Mouse (Mus musculus) G1E (cell line): ENCODE results near the gene Trim2. TPM values are rescaled to one million over a fixed set of nuclear protein-coding genes. Genes with fewer than 3 reads are reported as not detected.

Source experiments
- ATAC-seq: 2 replicates; pipeline ENCODE4 v1.8.0; 2016; ENCODE audit warnings: mild to moderate bottlenecking; ENCODE audit not compliant: insufficient number of reproducible peaks, poor library complexity, low FRiP score, severe bottlenecking; ENCODE audit errors: extremely low read depth
- DNase-seq: peaks from one replicate; pipeline ENCODE4 v3.0.0; 2012; ENCODE audit warnings: low spot score
- H3K27me3 ChIP-seq: 2 replicates; pipeline ENCODE4 v1.6.1; 2012; ENCODE audit warnings: mild to moderate bottlenecking, low read length, inconsistent platforms; ENCODE audit not compliant: insufficient read depth
- H3K36me3 ChIP-seq: replicated peaks from 2 replicates; pipeline ENCODE3; 2012; ENCODE audit warnings: mild to moderate bottlenecking, inconsistent platforms
- H3K4me1 ChIP-seq: 2 replicates; pipeline ENCODE4 v1.6.1; 2012; ENCODE audit warnings: low read depth, low read length, inconsistent platforms, mixed read lengths; ENCODE audit not compliant: insufficient read depth
- H3K4me3 ChIP-seq: 2 replicates; pipeline ENCODE4 v1.5.1; 2012; ENCODE audit warnings: low read depth, mild to moderate bottlenecking, inconsistent platforms, low read length, moderate library complexity, mixed read lengths
- H3K9me3 ChIP-seq: replicated peaks from 2 replicates; pipeline ENCODE4 v1.6.1; 2012; ENCODE audit warnings: inconsistent platforms
- CTCF ChIP-seq: IDR thresholded peaks from 2 replicates; pipeline ENCODE4 v1.5.1; 2012; ENCODE audit warnings: low read depth, low read length, inconsistent platforms, mixed read lengths
- GATA1 ChIP-seq: IDR thresholded peaks from 2 replicates; pipeline ENCODE4 v1.6.1; 2012; ENCODE audit warnings: borderline replicate concordance, low read length, inconsistent platforms, mixed read lengths
- GATA2 ChIP-seq: IDR thresholded peaks from 2 replicates; pipeline ENCODE4 v1.6.1; 2012; ENCODE audit warnings: low read depth, low read length, inconsistent platforms, borderline replicate concordance
- POLR2AphosphoS5 ChIP-seq: IDR thresholded peaks from 2 replicates; pipeline ENCODE4 v1.6.1; 2012; ENCODE audit warnings: low read depth, low read length, inconsistent platforms; ENCODE audit not compliant: insufficient replicate concordance
- TAL1 ChIP-seq: conservative IDR thresholded peaks from 2 replicates; pipeline ENCODE4 v1.6.1; 2012; ENCODE audit warnings: low read depth, low read length, inconsistent platforms, mixed read lengths
- polyA plus RNA-seq: library from polyadenylated mRNA; stranded (reverse); fragments of >175 nt; gene quantifications from 2 replicates; pipeline ENCODE4 v1.2.3, GENCODE M21; 2012
- total RNA-seq, 2 experiments: library from RNA; stranded (forward) in 1 of 2; stranded (reverse) in 1 of 2; fragments of 200-1000 nt in 1 of 2; fragments of >200 nt in 1 of 2; fragmentation: Nextera tagmentation in 1 of 2; gene quantifications; 2 replicates each; pipeline ENCODE4 v1.2.3; 2014 to 2017

The Trim2 gene
- total and polyA plus RNA-seq, 3 experiments = 0.98 TPM; not detected in 2

GRCm38 (mm10) chr3:84304339-84305009 lies 2.2 kb downstream of the Trim2 start:
- ATAC-seq (no peak), DNase-seq (no peak)
- H3K9me3 ChIP-seq = no peaks in the 10 kb centered on the region
- H3K36me3 ChIP-seq = no peaks in the 10 kb centered on the region
- H3K4me3 ChIP-seq = no peak overlapping the region
- peaks cover 5% of the 10 kb centered on the region; the same call in 1 of the 2 replicates for H3K4me1 ChIP-seq
- TF ChIP-seq CTCF (no peak), GATA2 (no peak), GATA1 (no peak), POLR2AphosphoS5 (no peak), TAL1 (no peak)
- H3K27me3 ChIP-seq = peaks cover 25% of the 10 kb centered on the region

GRCm38 (mm10) chr3:84303395-84303949 lies 3.2 kb downstream of the Trim2 start:
- ATAC-seq (no peak), DNase-seq (no peak)
- H3K4me3 ChIP-seq = no peak overlapping the region
- H3K36me3 ChIP-seq = no peaks in the 10 kb centered on the region
- H3K27me3 ChIP-seq = peaks cover 25% of the 10 kb centered on the region
- H3K4me1 ChIP-seq = peaks cover 5% of the 10 kb centered on the region; the same call in 1 of the 2 replicates
- no peak for TF ChIP-seq TAL1
- TF ChIP-seq CTCF = no peak
- TF ChIP-seq POLR2AphosphoS5 = no peak
- TF ChIP-seq GATA2 = no peak
- TF ChIP-seq GATA1 = no peak
- 0 out of 2 replicates have a peak, but pooled peaks cover 2% of the 10 kb centered on the region for H3K9me3 ChIP-seq

GRCm38 (mm10) chr3:84302273-84302672 lies 4.4 kb downstream of the Trim2 start:
- DNase-seq = no peak
- Histone ChIP-seq H3K27me3 (peaks cover 25% of the 10 kb centered on the region), H3K9me3 (0 out of 2 replicates have a peak, but pooled peaks cover 2% of the 10 kb centered on the region), H3K4me1 (peaks cover 5% of the 10 kb centered on the region; the same call in 1 of the 2 replicates), H3K4me3 (no peak overlapping the region), H3K36me3 (no peaks in the 10 kb centered on the region)
- no peak for ATAC-seq
- TF ChIP-seq CTCF = no peak
- TF ChIP-seq GATA1 = no peak
- TF ChIP-seq TAL1 = no peak
- no peak for TF ChIP-seq GATA2
- TF ChIP-seq POLR2AphosphoS5 = no peak

GRCm38 (mm10) chr3:84301674-84302073 lies 5.0 kb downstream of the Trim2 start:
- H3K36me3 ChIP-seq = no peaks in the 10 kb centered on the region
- peaks cover 5% of the 10 kb centered on the region; the same call in 1 of the 2 replicates for H3K4me1 ChIP-seq
- ATAC-seq (no peak), DNase-seq (no peak)
- peaks cover 23% of the 10 kb centered on the region for H3K27me3 ChIP-seq
- TF ChIP-seq GATA1 (no peak), CTCF (no peak)
- H3K9me3 ChIP-seq = 0 out of 2 replicates have a peak, but pooled peaks cover 2% of the 10 kb centered on the region
- H3K4me3 ChIP-seq = no peak overlapping the region

- no peak for TF ChIP-seq GATA2
- no peak for TF ChIP-seq TAL1
- no peak for TF ChIP-seq POLR2AphosphoS5
- no peak for TF ChIP-seq CTCF
- no peak for TF ChIP-seq GATA1
- H3K36me3 ChIP-seq = no peaks in the 10 kb centered on the region
- H3K4me3 ChIP-seq = no peak overlapping the region
- peaks cover 2% of the 10 kb centered on the region; the same call in 1 of the 2 replicates for H3K27me3 ChIP-seq
- no peak for DNase-seq
- no peaks in the 10 kb centered on the region for H3K4me1 ChIP-seq
- no peak for ATAC-seq
- 0 out of 2 replicates have a peak, but pooled peaks cover 2% of the 10 kb centered on the region for H3K9me3 ChIP-seq
Observed at GRCm38 (mm10) chr3:84298186-84298585, 8.5 kb downstream of the Trim2 start.

GRCm38 (mm10) chr3:84296676-84297075 lies 10.0 kb downstream of the Trim2 start:
- no peak for TF ChIP-seq GATA1
- no peak for TF ChIP-seq POLR2AphosphoS5
- no peak for TF ChIP-seq TAL1
- no peak for TF ChIP-seq GATA2
- no peak for TF ChIP-seq CTCF
- H3K36me3 ChIP-seq = no peaks in the 10 kb centered on the region
- H3K4me3 ChIP-seq = no peak overlapping the region
- DNase-seq (no peak), ATAC-seq (no peak)
- H3K9me3 ChIP-seq = 0 out of 2 replicates have a peak, but pooled peaks cover 2% of the 10 kb centered on the region
- peaks cover 2% of the 10 kb centered on the region; the same call in 1 of the 2 replicates for H3K27me3 ChIP-seq
- H3K4me1 ChIP-seq = no peaks in the 10 kb centered on the region

GRCm38 (mm10) chr3:84294734-84295133 lies 11.9 kb downstream of the Trim2 start:
- H3K9me3 ChIP-seq = 0 out of 2 replicates have a peak, but pooled peaks cover 2% of the 10 kb centered on the region

More at GRCm38 (mm10) chr3:84294734-84295133, 11.9 kb downstream of the Trim2 start:
- Histone ChIP-seq H3K4me1 (no peaks in the 10 kb centered on the region), H3K27me3 (peaks cover 2% of the 10 kb centered on the region; the same call in 1 of the 2 replicates), H3K36me3 (no peaks in the 10 kb centered on the region), H3K4me3 (no peak overlapping the region)
- no peak for DNase-seq
- TF ChIP-seq GATA2 = no peak
- no peak for TF ChIP-seq TAL1
- TF ChIP-seq POLR2AphosphoS5 = no peak
- no peak for TF ChIP-seq GATA1
- TF ChIP-seq CTCF = no peak
- no peak for ATAC-seq
